Mouse (Mus musculus) neural tube, embryonic 11.5 days (tissue): ENCODE measurements around the gene Fn1. TPM values are rescaled to one million over a fixed set of nuclear protein-coding genes. Genes with fewer than 3 reads are reported as not detected.

Source experiments
- ATAC-seq: fragments of 200-750 bp; cut with Nextera tagmentation; 2 replicates; pipeline ENCODE4 v1.8.0; 2017; ENCODE audit warnings: moderate number of reproducible peaks, mild to moderate bottlenecking, moderate TSS enrichment, moderate library complexity; ENCODE audit not compliant: insufficient read depth, low FRiP score, low TSS enrichment
- DNase-seq: peaks from one replicate; pipeline ENCODE4 v3.0.0-alpha.2; 2015; ENCODE audit warnings: low spot score
- H3K27ac ChIP-seq: fragments of 300-500 bp; sonication (generic); 2 replicates; pipeline ENCODE4 v1.5.1; 2014; ENCODE audit warnings: low read depth, mild to moderate bottlenecking, low read length
- H3K27me3 ChIP-seq: fragments of 300-500 bp; sonication (generic); 2 replicates; pipeline ENCODE4 v1.6.1; 2014; ENCODE audit warnings: mild to moderate bottlenecking, low read length, mixed read lengths; ENCODE audit not compliant: control insufficient read depth, insufficient read depth
- H3K36me3 ChIP-seq: fragments of 300-500 bp; sonication (generic); 2 replicates; pipeline ENCODE4 v1.6.1; 2014; ENCODE audit warnings: mild to moderate bottlenecking, low read length, moderate library complexity, mixed read lengths; ENCODE audit not compliant: control insufficient read depth, insufficient read depth
- H3K4me1 ChIP-seq: fragments of 300-500 bp; sonication (generic); 2 replicates; pipeline ENCODE4 v1.6.1; 2014; ENCODE audit warnings: low read length, mixed read lengths; ENCODE audit not compliant: control insufficient read depth, insufficient read depth
- H3K4me2 ChIP-seq: fragments of 300-500 bp; sonication (generic); 2 replicates; pipeline ENCODE4 v1.6.1; 2014; ENCODE audit warnings: low read depth, mild to moderate bottlenecking, moderate library complexity
- H3K4me3 ChIP-seq: fragments of 300-500 bp; sonication (generic); 2 replicates; pipeline ENCODE4 v1.5.1; 2014; ENCODE audit warnings: low read depth, low read length
- H3K9ac ChIP-seq: fragments of 300-500 bp; sonication (generic); 2 replicates; pipeline ENCODE4 v1.6.1; 2014; ENCODE audit warnings: mild to moderate bottlenecking, low read length
- H3K9me3 ChIP-seq: fragments of 300-500 bp; sonication (generic); 2 replicates; pipeline ENCODE4 v1.6.1; 2016; ENCODE audit warnings: low read length; ENCODE audit not compliant: control insufficient read depth
- WGBS: fragments of 180-500 bp; shearing (Covaris S2); extraction: QIAGEN DNeasy Blood & Tissue Kit; methylation state at CpG from one replicate; pipeline ENCODE4 v1.1.7; 2014; 5-methylcytosine and 5-hydroxymethylcytosine counted together
- polyA plus RNA-seq: library from polyadenylated mRNA; unstranded; fragments of >200 nt; fragmentation: Nextera tagmentation; extraction: Ambion mirVana; gene quantifications from 2 replicates; pipeline ENCODE4 v1.2.1, GENCODE M21; 2014

Gene Fn1
- polyA plus RNA-seq, 1 experiment from 2014 or later: 88.1 TPM

- no peak overlapping the region for H3K4me2 ChIP-seq
- no peaks in the 10 kb centered on the region for H3K9me3 ChIP-seq
- H3K36me3 ChIP-seq: no peaks in the 10 kb centered on the region
- no peaks in the 10 kb centered on the region for H3K27me3 ChIP-seq
- H3K4me1 ChIP-seq: no peaks in the 10 kb centered on the region
- no peak for DNase-seq
- ATAC-seq: no peak
- H3K4me3 ChIP-seq: no peak overlapping the region
- no peak overlapping the region for H3K9ac ChIP-seq
- no peak overlapping the region for H3K27ac ChIP-seq
- 87% methylated on average over 10 of the region's 10 CpGs for WGBS
These were observed 102.3 kb downstream of the Fn1 start for GRCm38 (mm10) chr1:71550626-71551195.

- no peak for ATAC-seq
- Histone ChIP-seq H3K9ac (no peak overlapping the region), H3K4me1 (no peaks in the 10 kb centered on the region), H3K36me3 (no peaks in the 10 kb centered on the region), H3K4me2 (no peak overlapping the region), H3K9me3 (no peaks in the 10 kb centered on the region), H3K27me3 (no peaks in the 10 kb centered on the region), H3K27ac (no peak overlapping the region), H3K4me3 (no peak overlapping the region)
- 87% methylated on average over 3 of the region's 3 CpGs for WGBS
- no peak for DNase-seq
These were observed 112.6 kb downstream of the Fn1 start for GRCm38 (mm10) chr1:71540437-71540836.

GRCm38 (mm10) chr1:71539641-71540040 lies 113.4 kb downstream of the Fn1 start:
- Histone ChIP-seq H3K36me3 (no peaks in the 10 kb centered on the region), H3K4me1 (no peaks in the 10 kb centered on the region), H3K27ac (no peak overlapping the region), H3K9ac (no peak overlapping the region), H3K4me2 (no peak overlapping the region), H3K9me3 (no peaks in the 10 kb centered on the region), H3K27me3 (no peaks in the 10 kb centered on the region), H3K4me3 (no peak overlapping the region)
- ATAC-seq: no peak
- WGBS: 90% methylated on average over 4 of the region's 4 CpGs
- DNase-seq: no peak

Other genes with a start within 250 kb of the Fn1 start
- 0.05 and 0.09 TPM in 2 replicates for gene Abca12, start 238.3 kb downstream of the Fn1 start, polyA plus RNA-seq
- gene Atic, start 96.0 kb downstream of the Fn1 start, polyA plus RNA-seq: 38.9 and 40.2 TPM in 2 replicates